Mouse (Mus musculus) hindbrain, embryonic 14.5 days (tissue): Measurements from ENCODE around the gene Vhl. TPM values are rescaled to one million over a fixed set of nuclear protein-coding genes. Genes with fewer than 3 reads are reported as not detected.

Experiments used
- ATAC-seq: fragments of 200-750 bp; cut with Nextera tagmentation; 2 replicates; pipeline ENCODE4 v1.8.0; 2017; ENCODE audit warnings: moderate number of reproducible peaks, mild to moderate bottlenecking, moderate TSS enrichment, moderate library complexity; ENCODE audit not compliant: low FRiP score
- DNase-seq: peaks from one replicate; pipeline ENCODE4 v3.0.0-alpha.2; 2015; ENCODE audit warnings: low spot score
- H3K27ac ChIP-seq: fragments of 300-500 bp; sonication (generic); 2 replicates; pipeline ENCODE4 v1.5.1; 2014; ENCODE audit warnings: mild to moderate bottlenecking, moderate library complexity
- H3K27me3 ChIP-seq: fragments of 300-500 bp; sonication (generic); 2 replicates; pipeline ENCODE4 v1.6.1; 2014; ENCODE audit warnings: mild to moderate bottlenecking, low read length, mixed read lengths; ENCODE audit not compliant: control insufficient read depth, insufficient read depth
- H3K36me3 ChIP-seq: fragments of 300-500 bp; sonication (generic); replicated peaks from 2 replicates; pipeline ENCODE4 v1.6.1; 2014; ENCODE audit not compliant: control insufficient read depth, insufficient read depth
- H3K4me1 ChIP-seq: fragments of 300-500 bp; sonication (generic); replicated peaks from 2 replicates; pipeline ENCODE4 v1.6.1; 2014; ENCODE audit warnings: antibody characterized with exemption, low read length, mixed read lengths; ENCODE audit not compliant: control insufficient read depth, insufficient read depth
- H3K4me2 ChIP-seq: fragments of 300-500 bp; sonication (generic); replicated peaks from 2 replicates; pipeline ENCODE4 v1.6.1; 2014; ENCODE audit warnings: mild to moderate bottlenecking, moderate library complexity
- H3K4me3 ChIP-seq: fragments of 300-500 bp; sonication (generic); replicated peaks from 2 replicates; pipeline ENCODE4 v1.5.1; 2014; ENCODE audit warnings: mild to moderate bottlenecking, low read length
- H3K9ac ChIP-seq: fragments of 300-500 bp; sonication (generic); 2 replicates; pipeline ENCODE4 v1.6.1; 2014
- H3K9me3 ChIP-seq: fragments of 300-500 bp; sonication (generic); 2 replicates; pipeline ENCODE4 v1.6.1; 2016; ENCODE audit warnings: low read length; ENCODE audit not compliant: control insufficient read depth
- WGBS: fragments of 180-500 bp; shearing (Covaris S2); extraction: QIAGEN DNeasy Blood & Tissue Kit; methylation state at CpG from one replicate; pipeline ENCODE4 v1.1.7; 2014; 5-methylcytosine and 5-hydroxymethylcytosine counted together
- polyA plus RNA-seq: library from polyadenylated mRNA; unstranded; fragments of >200 nt; fragmentation: Nextera tagmentation; extraction: Ambion mirVana; gene quantifications from 2 replicates; pipeline ENCODE4 v1.2.1, GENCODE M21; 2014

Vhl gene
- polyA plus RNA-seq, 1 experiment from 2014 or later, result 86.5 TPM

- peaks cover 9% of the 10 kb centered on the region for H3K4me1 ChIP-seq
- H3K36me3 ChIP-seq, result no peaks in the 10 kb centered on the region
- DNase-seq (no peak), ATAC-seq (no peak)
- H3K9me3 ChIP-seq, result no peaks in the 10 kb centered on the region
- no peaks in the 10 kb centered on the region for H3K27me3 ChIP-seq
- H3K4me3 ChIP-seq, result no peak within 1 kb of the TSS
- H3K4me2 ChIP-seq, result no peak within 1 kb of the TSS
- 31% methylated on average over 23 of the region's 23 CpGs for WGBS
- no peak within 1 kb of the TSS for H3K9ac ChIP-seq
- no peak within 1 kb of the TSS for H3K27ac ChIP-seq
These were observed 23.1 kb upstream of the Vhl start, which contains the start of gene Fancd2os for GRCm38 (mm10) chr6:113600543-113601139. Fancd2os (minus strand) TSS chr6:113600715.

DNA sequence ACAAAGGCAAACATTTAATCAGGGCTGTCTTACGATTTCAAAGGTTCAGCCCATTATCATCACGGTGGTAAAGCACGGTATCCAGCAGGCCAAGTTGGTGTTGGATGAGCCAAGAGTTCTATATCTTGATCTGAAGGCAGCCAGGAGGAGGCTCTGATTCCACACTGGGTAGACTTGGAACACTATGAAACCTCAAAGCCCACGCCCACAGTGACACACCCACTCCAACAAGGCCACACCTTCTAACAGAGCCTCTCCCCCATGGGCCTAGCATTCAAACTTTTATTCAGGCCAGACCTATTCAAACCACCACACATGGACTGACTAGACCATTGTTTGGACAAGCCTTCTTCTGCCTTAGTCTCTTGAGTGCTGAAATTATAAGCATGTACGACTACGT, 20.9 kb upstream of the Vhl start:
- Histone ChIP-seq H3K9me3 (no peaks in the 10 kb centered on the region), H3K27ac (no peak overlapping the region), H3K4me1 (peaks cover 21% of the 10 kb centered on the region), H3K4me3 (no peak overlapping the region), H3K4me2 (no peak overlapping the region), H3K27me3 (no peaks in the 10 kb centered on the region), H3K36me3 (0 out of 2 replicates have a peak, but pooled peaks cover 7% of the 10 kb centered on the region), H3K9ac (no peak overlapping the region)
- DNase-seq (no peak), ATAC-seq (no peak)
- WGBS, result 93% methylated on average over 6 of the region's 6 CpGs

- 0 out of 2 replicates have a peak, but pooled peaks cover 7% of the 10 kb centered on the region for H3K36me3 ChIP-seq
- peak overlapping the region; percentile 72 for H3K4me3 ChIP-seq
- ATAC-seq, result no peak
- peak overlapping the region; percentile 86 for H3K4me2 ChIP-seq
- 60% methylated on average over 12 of the region's 12 CpGs for WGBS
- no peaks in the 10 kb centered on the region for H3K27me3 ChIP-seq
- peaks cover 21% of the 10 kb centered on the region for H3K4me1 ChIP-seq
- peak overlapping the region; percentile 79 for H3K27ac ChIP-seq
- H3K9ac ChIP-seq, result peak overlapping the region; percentile 64
- no peaks in the 10 kb centered on the region for H3K9me3 ChIP-seq
- DNase-seq, result no peak
These were observed 19.8 kb upstream of the Vhl start for GRCm38 (mm10) chr6:113603993-113604392.

DNA sequence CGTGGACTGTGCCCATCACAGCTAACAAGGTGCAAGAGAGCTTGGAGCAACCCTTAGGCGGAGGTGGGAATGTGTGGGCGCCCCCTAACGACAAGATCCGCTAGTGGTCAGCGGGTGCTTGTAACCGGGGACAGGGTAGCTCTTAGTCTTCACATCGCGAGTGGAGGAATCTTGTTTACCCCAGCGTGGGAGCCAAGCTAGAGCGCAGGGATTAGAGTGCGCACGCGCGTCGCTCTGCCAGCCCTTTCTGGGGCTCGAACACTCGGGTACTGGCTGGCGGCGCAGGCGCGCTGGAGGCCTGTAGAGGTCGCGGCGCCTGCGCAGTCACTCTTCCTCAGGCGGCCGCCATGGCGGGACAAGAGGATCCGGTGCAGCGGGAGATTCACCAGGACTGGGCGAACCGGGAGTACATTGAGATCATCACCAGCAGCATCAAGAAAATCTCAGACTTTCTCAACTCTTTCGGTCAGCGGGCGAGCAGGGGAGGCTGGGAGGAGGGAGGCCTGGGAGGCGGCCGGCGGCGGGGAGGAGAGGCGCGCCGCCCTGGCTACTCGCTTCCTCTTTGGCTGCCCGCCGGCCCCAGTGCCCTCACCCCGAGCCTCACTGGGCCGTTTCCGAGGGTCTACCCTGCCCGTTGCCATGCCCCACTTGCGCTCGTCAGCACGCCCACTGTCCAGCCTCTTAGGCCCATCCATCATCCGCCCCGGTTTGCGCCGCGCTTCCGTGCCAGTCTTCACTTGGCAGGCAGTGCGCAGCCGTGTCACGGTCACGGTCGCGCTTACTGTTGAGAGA, 19.1 kb upstream of the Vhl start, which contains the start of gene Brk1:
Gene Brk1 (plus strand): TSS at position 341 of the 792 bp plus-strand sequence.
- peak; percentile 93 for ATAC-seq
- no peaks in the 10 kb centered on the region for H3K27me3 ChIP-seq
- peak within 1 kb of the TSS; percentile 86 for H3K4me2 ChIP-seq
- H3K4me3 ChIP-seq, result peak within 1 kb of the TSS; percentile 72
- WGBS, result under 1% methylated on average over 64 of the region's 65 CpGs
- peak within 1 kb of the TSS; percentile 79 for H3K27ac ChIP-seq
- 0 out of 2 replicates have a peak, but pooled peaks cover 7% of the 10 kb centered on the region for H3K36me3 ChIP-seq
- peaks cover 21% of the 10 kb centered on the region for H3K4me1 ChIP-seq
- H3K9me3 ChIP-seq, result no peaks in the 10 kb centered on the region
- peak within 1 kb of the TSS; percentile 79 for H3K9ac ChIP-seq
- peak; percentile 96 for DNase-seq

DNA sequence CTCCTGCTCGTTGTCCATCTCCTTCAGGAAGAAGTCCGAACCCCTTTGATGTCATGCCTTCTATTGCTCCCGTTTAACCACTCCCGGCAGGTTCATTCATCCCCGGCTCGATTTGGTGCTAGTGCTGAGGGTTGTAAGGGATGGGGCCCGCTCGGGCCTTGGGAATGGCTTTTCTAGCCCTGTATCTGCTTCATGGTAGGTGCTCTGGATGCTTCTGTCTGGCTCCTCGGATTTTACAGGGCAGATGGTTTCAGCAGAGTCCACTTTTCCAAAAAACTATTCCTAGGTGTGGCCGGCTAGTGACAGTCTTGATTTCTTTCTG, 18.6 kb upstream of the Vhl start:
- Histone ChIP-seq H3K27me3 (no peaks in the 10 kb centered on the region), H3K9me3 (no peaks in the 10 kb centered on the region), H3K4me2 (peak overlapping the region; percentile 86), H3K36me3 (peaks cover 7% of the 10 kb centered on the region; the same call in 1 of the 2 replicates), H3K4me3 (peak overlapping the region; percentile 72), H3K9ac (peak overlapping the region; percentile 79), H3K27ac (peak overlapping the region; percentile 79; the same call in 1 of the 2 replicates), H3K4me1 (peaks cover 21% of the 10 kb centered on the region)
- 4% methylated on average over 10 of the region's 10 CpGs for WGBS
- ATAC-seq (peak; percentile 3; the same call in 1 of the 2 replicates), DNase-seq (no peak)

DNA sequence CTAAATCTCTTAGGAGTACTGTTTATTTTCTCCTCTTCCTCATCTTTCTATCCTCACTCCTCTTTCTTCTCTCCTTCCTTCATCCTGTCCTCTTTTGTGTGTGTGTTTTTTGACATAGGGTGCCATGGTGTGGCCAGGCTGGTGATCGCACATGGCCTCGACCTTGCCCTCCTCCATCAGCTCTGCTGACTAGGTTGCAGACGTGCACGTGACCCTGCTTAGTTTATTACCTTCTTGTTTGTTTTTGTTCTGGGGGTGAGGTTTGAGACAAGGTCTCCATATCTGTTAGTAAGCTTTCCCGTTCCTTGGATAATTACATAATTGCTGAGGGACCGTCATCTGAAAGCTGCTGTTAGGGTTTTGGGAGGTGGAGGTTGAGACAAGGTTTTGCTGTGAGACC, 14.9 kb upstream of the Vhl start:
- H3K27me3 ChIP-seq, result no peaks in the 10 kb centered on the region
- H3K36me3 ChIP-seq, result peaks cover 22% of the 10 kb centered on the region
- H3K4me1 ChIP-seq, result peaks cover 21% of the 10 kb centered on the region
- no peaks in the 10 kb centered on the region for H3K9me3 ChIP-seq
- no peak overlapping the region for H3K27ac ChIP-seq
- ATAC-seq, result no peak
- DNase-seq, result no peak
- no peak overlapping the region for H3K9ac ChIP-seq
- no peak overlapping the region for H3K4me3 ChIP-seq
- WGBS, result 94% methylated on average over 6 of the region's 6 CpGs
- H3K4me2 ChIP-seq, result no peak overlapping the region

DNA sequence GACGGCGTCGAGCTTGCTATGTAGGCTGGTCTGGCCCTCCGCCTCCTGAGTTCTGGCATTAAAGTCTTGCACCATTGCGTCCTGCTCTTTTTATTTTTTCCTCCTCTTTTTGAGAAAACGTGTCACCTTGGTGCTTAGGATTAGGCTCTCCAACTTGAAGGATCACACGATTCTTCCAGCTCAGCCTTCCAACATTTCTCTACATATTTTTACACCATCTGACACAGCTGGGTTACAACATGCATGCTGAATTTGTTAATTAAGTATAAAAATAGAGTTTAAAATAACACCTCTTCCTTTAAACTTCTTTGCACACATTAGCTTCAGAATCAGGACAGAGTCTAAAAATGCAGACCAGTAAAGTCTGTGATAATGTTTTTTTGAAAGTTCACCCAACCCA, 14.5 kb upstream of the Vhl start:
- peaks cover 26% of the 10 kb centered on the region for H3K36me3 ChIP-seq
- DNase-seq, result no peak
- H3K27me3 ChIP-seq, result no peaks in the 10 kb centered on the region
- no peak for ATAC-seq
- no peak overlapping the region for H3K9ac ChIP-seq
- no peak overlapping the region for H3K4me3 ChIP-seq
- no peaks in the 10 kb centered on the region for H3K9me3 ChIP-seq
- peaks cover 17% of the 10 kb centered on the region for H3K4me1 ChIP-seq
- H3K27ac ChIP-seq, result no peak overlapping the region
- no peak overlapping the region for H3K4me2 ChIP-seq
- 95% methylated on average over 7 of the region's 7 CpGs for WGBS

GRCm38 (mm10) chr6:113612258-113612969, 11.3 kb upstream of the Vhl start:
- no peak for DNase-seq
- H3K27me3 ChIP-seq, result no peaks in the 10 kb centered on the region
- H3K4me3 ChIP-seq, result no peak overlapping the region
- H3K27ac ChIP-seq, result no peak overlapping the region
- ATAC-seq, result no peak
- H3K9me3 ChIP-seq, result no peaks in the 10 kb centered on the region
- H3K9ac ChIP-seq, result no peak overlapping the region
- 96% methylated on average over 8 of the region's 8 CpGs for WGBS
- H3K4me2 ChIP-seq, result no peak overlapping the region
- H3K4me1 ChIP-seq, result no peaks in the 10 kb centered on the region
- peaks cover 51% of the 10 kb centered on the region for H3K36me3 ChIP-seq

DNA sequence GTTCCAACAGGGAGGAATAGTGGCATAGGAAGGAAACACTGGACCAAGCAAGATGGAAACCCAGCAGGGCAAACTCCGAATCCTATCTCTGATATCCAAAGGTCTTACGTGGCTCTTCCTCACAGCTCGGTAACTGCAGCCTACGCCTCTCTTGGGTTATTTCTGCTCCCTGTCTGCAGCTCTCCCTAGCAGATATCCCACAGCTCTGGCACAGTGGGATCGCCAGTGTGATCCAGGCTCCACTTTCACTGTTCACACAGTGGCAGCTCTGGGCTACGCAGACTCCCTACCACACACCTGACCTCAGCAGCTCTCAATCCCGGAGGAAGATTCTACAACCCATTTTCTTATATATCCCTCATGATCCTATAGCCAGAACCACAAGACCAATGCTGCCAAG, 9.6 kb upstream of the Vhl start:
- Histone ChIP-seq H3K9me3 (no peaks in the 10 kb centered on the region), H3K27ac (no peak overlapping the region), H3K36me3 (peaks cover 63% of the 10 kb centered on the region), H3K9ac (no peak overlapping the region), H3K4me1 (no peaks in the 10 kb centered on the region), H3K4me2 (no peak overlapping the region), H3K27me3 (no peaks in the 10 kb centered on the region), H3K4me3 (no peak overlapping the region)
- DNase-seq, result no peak
- no peak for ATAC-seq
- WGBS, result 97% methylated on average over 7 of the region's 7 CpGs
